Comparison of ENCODE assay signal across 25 mouse cellular contexts in the genomic region with DNA sequence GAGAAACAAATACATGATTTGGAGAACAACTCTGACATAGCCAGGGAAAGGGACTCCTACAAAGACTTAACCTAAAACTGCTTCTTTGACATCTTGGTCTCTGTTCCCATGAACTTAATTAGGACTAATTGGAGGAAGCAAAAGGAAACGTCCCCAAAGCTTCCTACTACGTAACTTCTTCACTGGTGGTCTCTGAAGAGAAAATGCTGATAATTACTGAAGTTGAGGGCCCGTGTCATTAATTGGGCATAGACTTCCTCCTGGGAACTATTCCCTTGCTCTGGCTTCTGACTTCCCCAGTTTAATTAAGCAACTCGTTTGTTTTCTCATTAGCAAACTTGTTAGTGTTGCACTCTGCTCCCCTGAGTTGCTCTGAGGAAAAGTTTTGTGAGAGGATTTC. TPM values are rescaled to one million over a fixed set of nuclear protein-coding genes. Genes with fewer than 3 reads are reported as not detected.
"Had no signal": no experiment of that assay in that cellular context is flagged by ENCODE, and none has a peak within 500 bp of the region (broad histone marks: within the 10 kb centered on the region; RNA-seq: fewer than 3 reads in every experiment).

No protein-coding gene starts in this region.

- H3K36me3 ChIP-seq: limb, embryonic 10.5 days; limb, embryonic 13.5 days; liver, embryonic 13.5 days; neural tube, embryonic 12.5 days; neural tube, embryonic 15.5 days; stomach, embryonic 15.5 days had no signal

- DNase-seq: kidney, adult 2 months; kidney, postnatal 25 days; layer of hippocampus, adult 9-11 months; liver, embryonic 13.5 days; lung, adult 2 months; lung, postnatal 14 days; lung, postnatal 4 days; right cerebral cortex, adult 18-20 months; right cerebral cortex, postnatal 14 days; right cerebral cortex, postnatal 4 days; thymus, postnatal 25 days had no signal

- H3K27me3 ChIP-seq: limb, embryonic 13.5 days; liver, embryonic 13.5 days; neural tube, embryonic 12.5 days; neural tube, embryonic 15.5 days; stomach, embryonic 15.5 days had no signal

- H3K4me3 ChIP-seq: layer of hippocampus, adult 2 months; limb, embryonic 10.5 days; limb, embryonic 13.5 days; liver, embryonic 13.5 days; neural tube, embryonic 12.5 days; neural tube, embryonic 15.5 days; stomach, embryonic 15.5 days had no signal

- H3K27ac ChIP-seq: kidney, postnatal 0 days; layer of hippocampus, adult 2 months; limb, embryonic 10.5 days; limb, embryonic 13.5 days; liver, embryonic 13.5 days; neural tube, embryonic 12.5 days; neural tube, embryonic 15.5 days; stomach, embryonic 15.5 days had no signal

- H3K4me1 ChIP-seq: limb, embryonic 10.5 days; limb, embryonic 13.5 days; liver, embryonic 13.5 days; neural tube, embryonic 12.5 days; neural tube, embryonic 15.5 days; stomach, embryonic 15.5 days had no signal

- H3K4me2 ChIP-seq: limb, embryonic 13.5 days; liver, embryonic 13.5 days; midbrain, embryonic 11.5 days; neural tube, embryonic 12.5 days; neural tube, embryonic 15.5 days; stomach, embryonic 15.5 days had no signal

- H3K9ac ChIP-seq: limb, embryonic 13.5 days; liver, embryonic 13.5 days; neural tube, embryonic 12.5 days; neural tube, embryonic 15.5 days; stomach, embryonic 15.5 days had no signal

- H3K9me3 ChIP-seq: limb, embryonic 10.5 days; limb, embryonic 13.5 days; liver, embryonic 13.5 days; neural tube, embryonic 12.5 days; neural tube, embryonic 15.5 days; stomach, embryonic 15.5 days had no signal

RNA-seq across cellular contexts. Expression of gene Ifi205, which starts 4.2 kb away (rescaled TPM):
- polyA plus RNA-seq: kidney, embryonic 14.5 days; limb, embryonic 10.5 days; midbrain, embryonic 11.5 days; neural tube, embryonic 12.5 days; neural tube, embryonic 15.5 days had no signal

RNA-seq across cellular contexts. Expression of gene Olfr433, which starts 4.7 kb away (rescaled TPM):
- polyA plus RNA-seq: kidney, embryonic 14.5 days; kidney, postnatal 0 days; limb, embryonic 10.5 days; liver, adult 2 months; lung, embryonic 16.5 days; midbrain, embryonic 11.5 days; neural tube, embryonic 12.5 days; neural tube, embryonic 15.5 days had no signal

RNA-seq across cellular contexts. Expression of gene Olfr432, which starts 13.2 kb away (rescaled TPM):
- polyA plus RNA-seq: kidney, adult 2 months; kidney, embryonic 14.5 days; kidney, postnatal 0 days; large intestine, adult 2 months; limb, embryonic 10.5 days; limb, embryonic 13.5 days; liver, adult 2 months; liver, embryonic 13.5 days; liver, embryonic 16.5 days; lung, embryonic 16.5 days; midbrain, embryonic 11.5 days; neural tube, embryonic 12.5 days; neural tube, embryonic 15.5 days; stomach, embryonic 15.5 days; thymus, postnatal 0 days had no signal

RNA-seq across cellular contexts. Expression of gene Olfr430, which starts 30.6 kb away (rescaled TPM):
- polyA plus RNA-seq: kidney, adult 2 months; kidney, embryonic 14.5 days; kidney, postnatal 0 days; large intestine, adult 2 months; limb, embryonic 10.5 days; limb, embryonic 13.5 days; liver, adult 2 months; liver, embryonic 13.5 days; liver, embryonic 16.5 days; lung, adult 2 months; lung, embryonic 16.5 days; midbrain, embryonic 11.5 days; neural tube, embryonic 12.5 days; neural tube, embryonic 15.5 days; stomach, embryonic 15.5 days; thymus, postnatal 0 days had no signal

RNA-seq across cellular contexts. Expression of gene Olfr429, which starts 48.3 kb away (rescaled TPM):
- polyA plus RNA-seq: kidney, adult 2 months; kidney, embryonic 14.5 days; kidney, postnatal 0 days; large intestine, adult 2 months; limb, embryonic 10.5 days; limb, embryonic 13.5 days; liver, adult 2 months; liver, embryonic 13.5 days; liver, embryonic 16.5 days; lung, adult 2 months; lung, embryonic 16.5 days; midbrain, embryonic 11.5 days; neural tube, embryonic 12.5 days; neural tube, embryonic 15.5 days; stomach, embryonic 15.5 days; thymus, postnatal 0 days had no signal
